Mouse (Mus musculus) liver, embryonic 13.5 days (tissue): ENCODE data around the gene Mtx1. TPM values are rescaled to one million over a fixed set of nuclear protein-coding genes. Genes with fewer than 3 reads are reported as not detected.
"Not testable (repeated sequence)": the region's sequence is repeated elsewhere in the genome, so short reads cannot be mapped to it uniquely, and the experiment has no call there.

Experiments
- ATAC-seq: fragments of 200-750 bp; cut with Nextera tagmentation; 2 replicates; pipeline ENCODE4 v1.8.0; 2017; ENCODE audit warnings: low read depth, mild to moderate bottlenecking, moderate number of reproducible peaks, moderate library complexity
- DNase-seq: peaks from one replicate; pipeline ENCODE4 v3.0.0; 2022
- H3K27ac ChIP-seq: fragments of 300-500 bp; sonication (generic); 2 replicates; pipeline ENCODE4 v1.5.1; 2015; ENCODE audit warnings: moderate library complexity, mild to moderate bottlenecking, inconsistent platforms
- H3K27me3 ChIP-seq: fragments of 300-500 bp; sonication (generic); 2 replicates; pipeline ENCODE4 v1.6.1; 2015; ENCODE audit warnings: mild to moderate bottlenecking, inconsistent platforms
- H3K36me3 ChIP-seq: fragments of 300-500 bp; sonication (generic); 2 replicates; pipeline ENCODE4 v1.6.1; 2015; ENCODE audit warnings: mild to moderate bottlenecking, inconsistent platforms
- H3K4me1 ChIP-seq: fragments of 300-500 bp; sonication (generic); replicated peaks from 2 replicates; pipeline ENCODE4 v1.6.1; 2015; ENCODE audit warnings: inconsistent platforms
- H3K4me2 ChIP-seq: fragments of 300-500 bp; sonication (generic); 2 replicates; pipeline ENCODE4 v1.6.1; 2015; ENCODE audit warnings: inconsistent platforms, mild to moderate bottlenecking, moderate library complexity
- H3K4me3 ChIP-seq: fragments of 300-500 bp; sonication (generic); replicated peaks from 2 replicates; pipeline ENCODE4 v1.5.1; 2015; ENCODE audit warnings: mild to moderate bottlenecking, inconsistent platforms
- H3K9ac ChIP-seq: fragments of 300-500 bp; sonication (generic); 2 replicates; pipeline ENCODE4 v1.6.1; 2015; ENCODE audit warnings: mild to moderate bottlenecking, inconsistent platforms
- H3K9me3 ChIP-seq: fragments of 300-500 bp; sonication (generic); replicated peaks from 2 replicates; pipeline ENCODE4 v1.6.1; 2016; ENCODE audit warnings: inconsistent platforms
- WGBS: fragments of 180-500 bp; shearing (Covaris S2); methylation state at CpG from one replicate; pipeline ENCODE4 v1.1.7; 2015; ENCODE audit not compliant: insufficient replicate concordance; 5-methylcytosine and 5-hydroxymethylcytosine counted together
- microRNA counts: library from miRNA; unstranded; fragments of <30 nt; microRNA quantifications from one replicate; lab custom pipeline; 2016
- microRNA-seq: library from miRNA; unstranded; fragments of <30 nt; microRNA quantifications from one replicate; pipeline ENCODE4, GENCODE M21; 2016
- polyA plus RNA-seq: library from polyadenylated mRNA; unstranded; fragments of >200 nt; fragmentation: Nextera tagmentation; extraction: Ambion mirVana; gene quantifications from 2 replicates; pipeline ENCODE4 v1.2.1, GENCODE M21; 2015

The Mtx1 gene
- polyA plus RNA-seq, 1 experiment from 2014 or later = 152 TPM

DNA sequence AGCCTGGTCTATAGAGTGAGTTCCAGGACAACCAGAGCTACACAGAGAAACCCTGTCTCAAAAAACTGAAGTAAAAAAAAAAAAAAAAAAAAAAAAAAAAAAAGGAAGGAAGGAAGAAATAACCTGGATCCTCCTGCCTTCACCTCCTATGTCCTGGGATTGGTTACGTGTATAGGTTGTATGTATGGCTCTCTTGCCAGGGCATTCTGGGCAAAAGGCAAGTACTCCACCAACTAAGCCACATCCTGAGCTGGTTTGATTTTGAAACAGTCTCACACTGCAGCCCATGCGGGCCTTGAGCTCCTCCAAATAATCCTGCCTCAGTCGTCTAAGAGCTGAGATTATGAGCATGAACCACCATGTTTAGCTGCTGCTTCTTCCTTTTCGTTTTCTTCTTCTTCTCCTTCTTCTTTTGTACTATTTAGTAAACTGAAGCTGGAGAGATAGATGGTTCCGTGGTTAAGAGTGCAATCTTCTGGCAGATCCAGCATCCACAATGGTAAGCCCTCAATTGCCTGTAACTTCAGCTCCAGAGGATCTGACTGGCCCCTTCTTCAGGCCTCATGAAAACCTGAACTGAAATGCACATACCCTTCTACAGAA is 63.1 kb downstream of the Mtx1 start:
- 59% methylated on average over 5 of the region's 5 CpGs for WGBS
- peak overlapping the region; percentile 88 for H3K4me3 ChIP-seq
- no peaks in the 10 kb centered on the region for H3K9me3 ChIP-seq
- H3K27ac ChIP-seq = peak overlapping the region; percentile 96
- H3K27me3 ChIP-seq = peaks cover 12% of the 10 kb centered on the region
- H3K4me1 ChIP-seq = peaks cover 49% of the 10 kb centered on the region
- DNase-seq = no peak
- no peak for ATAC-seq
- H3K36me3 ChIP-seq = peaks cover 25% of the 10 kb centered on the region
- H3K9ac ChIP-seq = peak overlapping the region; percentile 92
- peak overlapping the region; percentile 81 for H3K4me2 ChIP-seq

DNA sequence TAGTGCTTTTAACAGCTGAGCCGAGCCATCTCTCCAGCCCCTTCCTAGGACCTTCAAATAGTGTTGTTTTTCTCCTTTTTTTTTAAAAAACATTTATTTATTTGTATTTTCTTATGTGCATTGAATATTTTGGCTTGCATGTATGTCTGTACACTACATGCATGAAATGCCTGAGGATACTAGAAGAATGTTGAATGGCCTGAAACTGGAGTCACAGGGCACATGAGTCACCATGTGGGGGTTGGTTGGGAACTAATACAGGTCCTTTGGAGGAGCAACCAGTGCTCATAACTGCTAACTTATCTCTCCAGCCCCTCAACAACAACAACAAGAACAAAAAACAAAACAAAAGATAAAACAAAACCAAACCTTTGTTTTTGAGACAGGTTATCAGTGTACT is 63.8 kb downstream of the Mtx1 start:
- no peak overlapping the region for H3K4me2 ChIP-seq
- peaks cover 19% of the 10 kb centered on the region for H3K27me3 ChIP-seq
- H3K9me3 ChIP-seq = no peaks in the 10 kb centered on the region
- no peak overlapping the region for H3K9ac ChIP-seq
- ATAC-seq (no peak), DNase-seq (no peak)
- peaks cover 18% of the 10 kb centered on the region for H3K36me3 ChIP-seq
- peaks cover 51% of the 10 kb centered on the region for H3K4me1 ChIP-seq
- 57% methylated on average over 1 of the region's 1 CpGs for WGBS
- no peak overlapping the region for H3K27ac ChIP-seq
- H3K4me3 ChIP-seq = no peak overlapping the region

DNA sequence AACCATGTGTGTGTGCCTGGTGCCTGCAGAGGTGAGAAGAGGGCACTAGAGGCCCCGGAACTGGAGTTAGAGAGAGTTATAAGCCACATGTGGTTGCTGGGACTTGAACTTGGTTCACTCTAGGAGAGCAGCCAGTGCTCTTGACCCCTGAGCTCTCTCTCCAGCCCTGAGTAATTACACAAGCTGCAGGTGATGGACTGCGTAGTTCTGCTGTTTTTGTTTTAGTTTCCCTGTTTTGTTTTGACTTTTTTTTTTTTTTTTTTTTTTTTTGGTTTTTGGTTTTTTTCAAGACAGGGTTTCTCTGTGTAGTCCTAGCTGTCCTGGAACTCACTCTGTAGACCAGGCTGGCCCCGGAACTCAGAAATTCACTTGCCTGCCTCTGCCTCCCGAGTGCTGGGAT is 65.1 kb downstream of the Mtx1 start:
- WGBS = 75% methylated on average over 4 of the region's 4 CpGs
- Histone ChIP-seq H3K36me3 (peaks cover 6% of the 10 kb centered on the region), H3K27ac (no peak overlapping the region), H3K4me3 (no peak overlapping the region), H3K27me3 (peaks cover 26% of the 10 kb centered on the region), H3K9me3 (no peaks in the 10 kb centered on the region), H3K4me1 (peaks cover 47% of the 10 kb centered on the region), H3K9ac (no peak overlapping the region), H3K4me2 (no peak overlapping the region)
- DNase-seq = no peak
- no peak for ATAC-seq

DNA sequence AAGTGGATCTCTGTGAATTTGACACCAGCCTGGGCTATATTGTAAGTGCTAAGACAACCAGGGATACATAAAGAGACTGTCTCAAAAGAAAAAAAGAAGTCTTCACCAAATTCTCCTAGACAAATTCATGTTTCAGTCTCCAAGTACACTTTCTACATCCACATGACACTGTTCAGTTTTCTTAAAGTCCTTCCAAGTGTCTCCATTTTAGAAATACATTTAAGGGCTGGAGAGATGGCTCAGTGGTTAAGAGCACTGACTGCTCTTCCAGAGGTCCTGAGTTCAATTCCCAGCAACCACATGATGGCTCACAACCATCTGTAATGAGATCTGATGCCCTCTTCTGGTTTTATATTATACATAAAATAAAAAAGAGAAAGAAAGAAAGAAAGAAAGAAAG is 65.7 kb downstream of the Mtx1 start:
- not testable (repeated sequence) for H3K4me2 ChIP-seq, H3K9ac ChIP-seq, H3K9me3 ChIP-seq, H3K36me3 ChIP-seq, H3K27ac ChIP-seq, ATAC-seq, DNase-seq, H3K4me3 ChIP-seq
- H3K27me3 ChIP-seq = peaks cover 26% of the 10 kb centered on the region
- peaks cover 41% of the 10 kb centered on the region for H3K4me1 ChIP-seq

DNA sequence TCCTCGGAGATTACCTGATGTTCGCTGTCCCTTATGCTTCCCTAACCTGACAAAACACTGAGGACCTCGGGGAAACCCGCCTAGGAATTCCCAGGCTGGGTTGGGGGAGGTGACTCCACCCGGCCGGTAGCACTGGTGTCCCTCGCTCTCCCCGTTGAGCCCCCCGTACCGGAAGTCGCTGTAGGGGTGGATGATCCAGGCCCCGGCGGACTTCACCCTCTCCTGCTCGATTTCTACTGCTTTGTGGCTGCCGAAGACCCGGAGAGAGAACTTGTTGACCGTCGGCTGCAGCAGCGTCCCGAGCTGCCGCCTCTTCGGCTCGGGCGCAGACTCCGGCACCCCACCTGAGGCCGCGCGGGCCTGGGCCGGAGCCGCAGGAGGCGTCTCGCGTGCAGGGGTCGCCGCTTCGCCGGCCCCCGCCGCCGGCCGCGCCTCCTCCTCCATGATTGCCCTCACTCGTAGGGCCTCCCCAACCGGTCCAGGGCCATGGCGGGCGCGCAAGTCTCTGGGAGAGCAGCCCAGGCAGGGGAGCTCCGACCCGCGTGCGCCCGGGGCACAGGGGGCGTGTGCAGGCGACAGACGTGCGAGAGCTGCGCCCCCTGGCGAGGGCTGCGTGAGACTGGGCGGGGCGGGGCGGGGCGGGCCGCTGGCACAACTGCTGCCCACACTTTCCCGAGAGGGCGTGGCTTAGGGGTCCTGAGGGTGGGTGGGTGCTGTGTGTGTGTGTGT is 67.1 kb downstream of the Mtx1 start, which contains the start of gene Hcn3:
TSS of gene Hcn3 (minus strand) at position 581 of the 729 bp plus-strand sequence.
- no peak within 1 kb of the TSS for H3K27ac ChIP-seq
- no peaks in the 10 kb centered on the region for H3K9me3 ChIP-seq
- peak within 1 kb of the TSS; percentile 99 for H3K4me2 ChIP-seq
- under 1% methylated on average over 66 of the region's 66 CpGs for WGBS
- peak within 1 kb of the TSS; percentile 70 for H3K9ac ChIP-seq
- H3K4me3 ChIP-seq = peak within 1 kb of the TSS; percentile 68
- H3K4me1 ChIP-seq = peaks cover 31% of the 10 kb centered on the region
- peak; percentile 61 for DNase-seq
- peaks cover 35% of the 10 kb centered on the region for H3K27me3 ChIP-seq
- ATAC-seq = peak; percentile 35
- no peaks in the 10 kb centered on the region for H3K36me3 ChIP-seq

DNA sequence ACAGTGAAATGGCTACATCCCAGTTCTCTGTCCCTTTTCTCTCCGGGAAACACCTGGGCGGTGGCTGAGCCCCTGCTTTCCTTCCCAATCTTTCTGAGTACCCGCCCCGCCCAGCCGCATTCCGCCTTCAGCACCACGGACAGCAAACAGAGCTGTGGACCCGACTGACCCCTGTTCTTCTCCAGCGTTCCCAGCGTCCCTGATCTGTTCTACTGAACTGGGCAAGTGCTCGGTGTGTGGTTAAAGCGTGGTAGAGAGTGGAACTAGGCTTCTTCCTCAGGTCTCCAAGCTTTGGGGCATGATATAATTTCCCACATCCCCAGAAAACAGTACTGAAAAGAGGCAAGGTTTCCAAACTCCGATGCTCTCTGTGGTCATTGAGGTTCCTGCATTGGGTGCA is 67.7 kb downstream of the Mtx1 start:
- H3K9ac ChIP-seq = peak overlapping the region; percentile 70

More for the DNA sequence above, 67.7 kb downstream of the Mtx1 start:
- Histone ChIP-seq H3K27me3 (peaks cover 37% of the 10 kb centered on the region), H3K27ac (no peak overlapping the region), H3K4me2 (peak overlapping the region; percentile 99), H3K4me3 (peak overlapping the region; percentile 68), H3K36me3 (no peaks in the 10 kb centered on the region), H3K9me3 (no peaks in the 10 kb centered on the region), H3K4me1 (peaks cover 29% of the 10 kb centered on the region)
- ATAC-seq = no peak; the same call in 1 of the 2 replicates
- 1% methylated on average over 13 of the region's 13 CpGs for WGBS
- peak; percentile 64 for DNase-seq

MicroRNAs encoded within 50 kb of the gene (microRNA counts, 519-probe panel; counts per million panel counts)
- 114 counts per million for microRNA mmu-miR-92b (lab: Ali Mortazavi, UCI)

Small RNA genes within 50 kb of the gene (microRNA-seq; reads per million reads assigned to microRNA genes)
- gene Mir92b = 86.1 reads per million, percentile 49 among the genes with 10 or more reads in this experiment

Other genes with a start within 250 kb of the Mtx1 start
- 5.5 and 5.9 TPM in 2 replicates for gene Rusc1, start 133.8 kb downstream of the Mtx1 start, polyA plus RNA-seq
- gene Gm43738, start 126.0 kb downstream of the Mtx1 start, polyA plus RNA-seq = not detected in 2 replicates
- 274 and 295 TPM in 2 replicates for gene Fdps, start 125.1 kb downstream of the Mtx1 start, polyA plus RNA-seq
- 133 and 136 TPM in 2 replicates for gene Pklr, start 90.9 kb downstream of the Mtx1 start, polyA plus RNA-seq
- gene Hcn3, start 66.9 kb downstream of the Mtx1 start, polyA plus RNA-seq = 0.75 and 0.78 TPM in 2 replicates
- gene Clk2, start 62.3 kb downstream of the Mtx1 start, polyA plus RNA-seq = 10.3 and 10.8 TPM in 2 replicates
- 67.4 and 72.1 TPM in 2 replicates for gene Scamp3, start 49.6 kb downstream of the Mtx1 start, polyA plus RNA-seq
- 2.8 and 3.9 TPM in 2 replicates for gene Fam189b, start 43.9 kb downstream of the Mtx1 start, polyA plus RNA-seq
- 21.7 and 23.7 TPM in 2 replicates for gene Gba, start 24.2 kb downstream of the Mtx1 start, polyA plus RNA-seq
- 1.0 and 1.5 TPM in 2 replicates for gene Thbs3, start 11.9 kb downstream of the Mtx1 start, polyA plus RNA-seq
- 0.14 and 0.51 TPM in 2 replicates for gene Muc1, start 2.0 kb upstream of the Mtx1 start, polyA plus RNA-seq
- gene Krtcap2, start 18.9 kb upstream of the Mtx1 start, polyA plus RNA-seq = 152 and 155 TPM in 2 replicates
- gene Trim46, start 19.2 kb upstream of the Mtx1 start, polyA plus RNA-seq = 0.14 and 0.23 TPM in 2 replicates
- 57.2 and 64.5 TPM in 2 replicates for gene Dpm3, start 32.3 kb upstream of the Mtx1 start, polyA plus RNA-seq
- gene Slc50a1, start 43.5 kb upstream of the Mtx1 start, polyA plus RNA-seq = 17.4 and 18.0 TPM in 2 replicates
- 4.3 and 4.6 TPM in 2 replicates for gene Efna1, start 54.1 kb upstream of the Mtx1 start, polyA plus RNA-seq
- 0.32 and 0.41 TPM in 2 replicates for gene Efna3, start 95.9 kb upstream of the Mtx1 start, polyA plus RNA-seq
- 1.0 and 1.2 TPM in 2 replicates for gene Efna4, start 110.9 kb upstream of the Mtx1 start, polyA plus RNA-seq
- 9.5 and 9.6 TPM in 2 replicates for gene Adam15, start 122.9 kb upstream of the Mtx1 start, polyA plus RNA-seq
- 0.07 and 0.08 TPM in 2 replicates for gene Dcst2, start 134.9 kb upstream of the Mtx1 start, polyA plus RNA-seq
- gene Dcst1, start 138.2 kb upstream of the Mtx1 start, polyA plus RNA-seq = not detected in 2 replicates
- 0.97 and 1.8 TPM in 2 replicates for gene Zbtb7b, start 167.7 kb upstream of the Mtx1 start, polyA plus RNA-seq
- gene Lenep, start 175.7 kb upstream of the Mtx1 start, polyA plus RNA-seq = not detected in 2 replicates
- 18.0 and 18.7 TPM in 2 replicates for gene Flad1, start 184.8 kb upstream of the Mtx1 start, polyA plus RNA-seq
- gene Cks1b, start 191.3 kb upstream of the Mtx1 start, polyA plus RNA-seq = 282 and 301 TPM in 2 replicates
- 42.3 and 51.4 TPM in 2 replicates for gene Shc1, start 191.4 kb upstream of the Mtx1 start, polyA plus RNA-seq
- 11.0 and 12.0 TPM in 2 replicates for gene Pygo2, start 203.1 kb upstream of the Mtx1 start, polyA plus RNA-seq
- gene Pbxip1, start 209.6 kb upstream of the Mtx1 start, polyA plus RNA-seq = 6.0 and 6.8 TPM in 2 replicates
- gene Pmvk, start 227.5 kb upstream of the Mtx1 start, polyA plus RNA-seq = 39.5 and 40.4 TPM in 2 replicates